ENCODE assay signal across 25 mouse cellular contexts in genomic region chr10:116078636-116079035, GRCm38 (mm10). TPM values are rescaled to one million over a fixed set of nuclear protein-coding genes. Genes with fewer than 3 reads are reported as not detected.
"Had no signal": no experiment of that assay in that cellular context is flagged by ENCODE, and none has a peak within 500 bp of the region (broad histone marks: within the 10 kb centered on the region; RNA-seq: fewer than 3 reads in every experiment).

No protein-coding gene starts in this region.

- H3K9me3 ChIP-seq: midbrain, embryonic 10.5 days; midbrain, embryonic 12.5 days; neural tube, embryonic 12.5 days; neural tube, embryonic 15.5 days had no signal

- H3K4me3 ChIP-seq: midbrain, embryonic 10.5 days; midbrain, embryonic 12.5 days; myocyte; neural tube, embryonic 12.5 days; neural tube, embryonic 15.5 days had no signal

- DNase-seq: lung, adult 18-20 months; lung, embryonic 14.5 days; lung, postnatal 10 days; lung, postnatal 4 days; retina, postnatal 1 day; right cerebral cortex, adult 18-20 months; right cerebral cortex, postnatal 25 days; right cerebral cortex, postnatal 4 days; spleen, adult 18-20 months; thymus, adult 18-20 months; thymus, postnatal 14 days; thymus, postnatal 36 days had no signal

- H3K9ac ChIP-seq: liver, embryonic 14.5 days; lung, embryonic 14.5 days; midbrain, embryonic 12.5 days; neural tube, embryonic 12.5 days; neural tube, embryonic 15.5 days had no signal

- H3K27me3 ChIP-seq: midbrain, embryonic 12.5 days; neural tube, embryonic 12.5 days; neural tube, embryonic 15.5 days had no signal

- H3K4me2 ChIP-seq: lung, embryonic 14.5 days; midbrain, embryonic 12.5 days; neural tube, embryonic 12.5 days; neural tube, embryonic 15.5 days had no signal

- H3K4me1 ChIP-seq: midbrain, embryonic 10.5 days; midbrain, embryonic 12.5 days; neural tube, embryonic 12.5 days; neural tube, embryonic 15.5 days had no signal

- H3K27ac ChIP-seq: liver, embryonic 14.5 days; midbrain, embryonic 10.5 days; midbrain, embryonic 12.5 days; neural tube, embryonic 12.5 days; neural tube, embryonic 15.5 days had no signal

- ATAC-seq: midbrain, embryonic 16.5 days had no signal

- H3K36me3 ChIP-seq: midbrain, embryonic 10.5 days; midbrain, embryonic 12.5 days; neural tube, embryonic 12.5 days; neural tube, embryonic 15.5 days had no signal

RNA-seq across cellular contexts. Expression of gene 4933416C03Rik, which starts 35.1 kb away (rescaled TPM):
- polyA plus RNA-seq: liver, embryonic 14.5 days; lung, embryonic 14.5 days; lung, embryonic 16.5 days; midbrain, embryonic 10.5 days; midbrain, embryonic 12.5 days; midbrain, embryonic 14.5 days; myocyte; small intestine, adult 2 months; stomach, embryonic 14.5 days; stomach, embryonic 16.5 days; thymus, postnatal 0 days had no signal
